Mouse (Mus musculus): ENCODE results near the gene Bin2. TPM values are rescaled to one million over a fixed set of nuclear protein-coding genes. Genes with fewer than 3 reads are reported as not detected.

Bin2 gene
- total RNA-seq, 1 experiment from 2014 or later: 579 TPM

- peak; percentile 72 for ATAC-seq (replicated peaks; ENCODE audit: insufficient number of reproducible peaks, low FRiP score, low TSS enrichment, poor library complexity, severe bottlenecking)
Measured at GRCm38 (mm10) chr15:100664813-100665274, 4.5 kb downstream of the Bin2 start.

- ATAC-seq (replicated peaks; ENCODE audit: insufficient number of reproducible peaks, low FRiP score, low TSS enrichment, poor library complexity, severe bottlenecking): no peak
Measured at GRCm38 (mm10) chr15:100660805-100661204, 8.5 kb downstream of the Bin2 start.

- ATAC-seq (replicated peaks; ENCODE audit: insufficient number of reproducible peaks, low FRiP score, low TSS enrichment, poor library complexity, severe bottlenecking): no peak
Measured at GRCm38 (mm10) chr15:100660306-100660705, 9.0 kb downstream of the Bin2 start.

- ATAC-seq (replicated peaks; ENCODE audit: insufficient number of reproducible peaks, low FRiP score, low TSS enrichment, poor library complexity, severe bottlenecking): no peak
Measured at GRCm38 (mm10) chr15:100655201-100655600, 14.2 kb downstream of the Bin2 start.

- ATAC-seq (replicated peaks; ENCODE audit: insufficient number of reproducible peaks, low FRiP score, low TSS enrichment, poor library complexity, severe bottlenecking): no peak
Measured at GRCm38 (mm10) chr15:100654271-100654670, 15.1 kb downstream of the Bin2 start.

GRCm38 (mm10) chr15:100651610-100652009 lies 17.7 kb downstream of the Bin2 start:
- no peak for ATAC-seq (replicated peaks; ENCODE audit: insufficient number of reproducible peaks, low FRiP score, low TSS enrichment, poor library complexity, severe bottlenecking)

GRCm38 (mm10) chr15:100650111-100650510 lies 19.2 kb downstream of the Bin2 start:
- ATAC-seq (replicated peaks; ENCODE audit: insufficient number of reproducible peaks, low FRiP score, low TSS enrichment, poor library complexity, severe bottlenecking): no peak

GRCm38 (mm10) chr15:100646161-100646560 lies 23.2 kb downstream of the Bin2 start:
- no peak for ATAC-seq (replicated peaks; ENCODE audit: insufficient number of reproducible peaks, low FRiP score, low TSS enrichment, poor library complexity, severe bottlenecking)

GRCm38 (mm10) chr15:100642451-100642850 lies 26.9 kb downstream of the Bin2 start:
- ATAC-seq (replicated peaks; ENCODE audit: insufficient number of reproducible peaks, low FRiP score, low TSS enrichment, poor library complexity, severe bottlenecking): no peak

GRCm38 (mm10) chr15:100641226-100641810 lies 28.0 kb downstream of the Bin2 start:
- ATAC-seq (replicated peaks; ENCODE audit: insufficient number of reproducible peaks, low FRiP score, low TSS enrichment, poor library complexity, severe bottlenecking): no peak

GRCm38 (mm10) chr15:100639972-100640750 lies 29.2 kb downstream of the Bin2 start:
- no peak for ATAC-seq (replicated peaks; ENCODE audit: insufficient number of reproducible peaks, low FRiP score, low TSS enrichment, poor library complexity, severe bottlenecking)

GRCm38 (mm10) chr15:100637661-100638060 lies 31.7 kb downstream of the Bin2 start:
- ATAC-seq (replicated peaks; ENCODE audit: insufficient number of reproducible peaks, low FRiP score, low TSS enrichment, poor library complexity, severe bottlenecking): peak; percentile 20; the same call in 1 of the 2 replicates

- ATAC-seq (replicated peaks; ENCODE audit: insufficient number of reproducible peaks, low FRiP score, low TSS enrichment, poor library complexity, severe bottlenecking): peak; percentile 8; the same call in 1 of the 2 replicates
Measured at GRCm38 (mm10) chr15:100636700-100637501, 32.5 kb downstream of the Bin2 start, which contains the start of gene Smagp. TSS of gene Smagp (minus strand) at chr15:100636940.

GRCm38 (mm10) chr15:100635851-100636645 lies 33.3 kb downstream of the Bin2 start:
- ATAC-seq (replicated peaks; ENCODE audit: insufficient number of reproducible peaks, low FRiP score, low TSS enrichment, poor library complexity, severe bottlenecking): no peak

- no peak for ATAC-seq (replicated peaks; ENCODE audit: insufficient number of reproducible peaks, low FRiP score, low TSS enrichment, poor library complexity, severe bottlenecking)
Measured at GRCm38 (mm10) chr15:100635239-100635638, 34.1 kb downstream of the Bin2 start.

GRCm38 (mm10) chr15:100633341-100633740 lies 36.0 kb downstream of the Bin2 start:
- no peak for ATAC-seq (replicated peaks; ENCODE audit: insufficient number of reproducible peaks, low FRiP score, low TSS enrichment, poor library complexity, severe bottlenecking)

- no peak for ATAC-seq (replicated peaks; ENCODE audit: insufficient number of reproducible peaks, low FRiP score, low TSS enrichment, poor library complexity, severe bottlenecking)
Measured at GRCm38 (mm10) chr15:100632323-100632722, 37.0 kb downstream of the Bin2 start.

- peak; percentile 74 for ATAC-seq (replicated peaks; ENCODE audit: insufficient number of reproducible peaks, low FRiP score, low TSS enrichment, poor library complexity, severe bottlenecking)
Measured at GRCm38 (mm10) chr15:100631454-100632170, 37.7 kb downstream of the Bin2 start.

Data from monocyte, adult 5-6 weeks (primary cell).